Mouse (Mus musculus) lung, adult 2 months (tissue): Measurements from ENCODE around the gene Irgc1.

ENCODE experiments used
- CTCF ChIP-seq: fragments of 200-500 bp; IDR thresholded peaks from 2 replicates; pipeline ENCODE4 v1.5.1; 2011; ENCODE audit warnings: mild to moderate bottlenecking, low read length, control low read depth; ENCODE audit not compliant: insufficient read depth
- POLR2A ChIP-seq: fragments of 200-500 bp; IDR thresholded peaks from 2 replicates; pipeline ENCODE4 v1.6.1; 2011; ENCODE audit warnings: low read depth, mild to moderate bottlenecking, control low read depth, low read length, borderline replicate concordance; ENCODE audit errors: extremely low read depth

- TF ChIP-seq CTCF (no peak), POLR2A (no peak)
Measured at GRCm38 (mm10) chr7:24478911-24479310, 26.8 kb upstream of the Irgc1 start.
